Mouse (Mus musculus): Measurements from ENCODE around the gene Tedc1. TPM values are rescaled to one million over a fixed set of nuclear protein-coding genes. Genes with fewer than 3 reads are reported as not detected.

The Tedc1 gene
- polyA plus RNA-seq, 1 experiment, result 2.0 TPM

DNA sequence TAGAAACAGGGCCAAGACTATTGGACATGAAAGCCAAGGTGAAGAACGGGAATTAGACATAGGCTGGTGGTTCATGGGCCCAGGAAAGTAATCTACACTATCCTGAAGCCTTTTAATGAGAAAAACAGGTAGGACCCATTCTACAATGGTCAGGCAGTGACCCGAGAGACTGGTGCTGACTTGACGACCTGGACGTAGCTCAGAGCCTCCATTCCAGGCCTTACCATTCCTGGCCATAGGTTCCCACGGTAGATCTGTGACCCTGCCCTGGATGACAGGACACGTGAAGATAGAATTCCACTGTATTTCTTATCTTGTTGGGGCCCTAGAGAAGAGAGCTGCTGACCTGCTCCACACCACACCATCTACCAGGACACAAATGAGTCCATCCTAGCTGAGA is 17.9 kb upstream of the Tedc1 start:
- H3K4me1 ChIP-seq (ENCODE audit: control insufficient read depth, insufficient read depth, low read length), result peaks cover 8% of the 10 kb centered on the region
- no peak for TF ChIP-seq CTCF (IDR thresholded peaks at IDR 0.05; ENCODE audit: extremely low read depth, insufficient read depth, low read length)
- TF ChIP-seq POLR2A (IDR thresholded peaks at IDR 0.05; ENCODE audit: extremely low read depth, insufficient read depth, low read length), result no peak
- H3K4me3 ChIP-seq (ENCODE audit: insufficient read depth, low read length), result no peak overlapping the region
- peak overlapping the region; percentile 72; the same call in 1 of the 2 replicates for H3K27ac ChIP-seq (ENCODE audit: insufficient read depth, low read length)

DNA sequence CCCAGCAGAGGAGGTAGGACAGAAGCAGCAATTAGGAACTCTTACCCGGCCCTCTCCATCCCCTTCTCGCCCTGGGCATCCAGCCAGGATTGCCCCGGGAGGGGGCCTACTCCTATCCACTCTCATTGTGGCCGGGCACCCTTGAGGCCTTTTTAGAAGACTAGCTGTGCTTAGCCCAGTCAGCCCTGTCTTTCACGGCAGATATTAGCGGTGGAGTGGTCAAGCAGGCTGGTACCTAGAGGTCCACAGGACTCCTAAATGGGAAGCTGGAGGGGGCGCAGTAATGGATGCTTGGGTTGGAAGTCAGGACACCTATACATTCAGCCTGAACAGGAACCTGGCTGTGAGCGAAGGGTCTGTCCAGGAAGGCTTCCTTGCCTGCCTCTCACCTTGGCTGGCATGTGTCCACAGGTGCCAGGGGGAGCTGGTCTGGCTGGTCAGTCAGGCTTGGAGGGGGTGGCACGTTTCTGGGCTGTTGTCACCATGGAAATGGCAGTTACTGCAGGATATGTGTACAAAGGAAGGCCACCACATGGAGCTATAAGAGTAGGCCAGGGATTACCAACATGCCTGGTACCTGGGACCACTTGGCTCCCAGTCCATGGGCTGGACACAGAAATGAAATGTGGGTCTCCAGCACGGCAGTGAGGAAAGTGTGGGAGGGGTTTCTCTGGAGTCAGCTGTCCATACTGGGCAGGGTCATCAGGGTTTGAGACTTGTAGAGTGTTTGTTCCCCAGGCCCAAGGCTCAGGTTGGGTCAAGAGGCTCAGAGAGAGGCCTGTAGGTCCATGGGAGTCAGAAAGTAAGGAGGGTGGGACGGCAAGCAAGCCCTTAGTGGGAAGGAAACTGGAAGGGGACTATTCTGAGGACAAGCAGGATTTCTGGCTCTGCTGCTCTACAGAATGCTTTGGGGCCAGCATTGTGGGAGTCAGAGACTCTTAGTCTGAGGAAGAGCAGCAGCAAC is 17.0 kb upstream of the Tedc1 start:
- peak overlapping the region; percentile 93; the same call in 1 of the 2 replicates for H3K4me3 ChIP-seq (ENCODE audit: insufficient read depth, low read length)
- H3K4me1 ChIP-seq (ENCODE audit: control insufficient read depth, insufficient read depth, low read length), result peaks cover 8% of the 10 kb centered on the region
- TF ChIP-seq CTCF (IDR thresholded peaks at IDR 0.05; ENCODE audit: extremely low read depth, insufficient read depth, low read length), result no peak
- H3K27ac ChIP-seq (ENCODE audit: insufficient read depth, low read length), result peak overlapping the region; percentile 72

- TF ChIP-seq POLR2A (IDR thresholded peaks at IDR 0.05; ENCODE audit: extremely low read depth, insufficient read depth, low read length) (peak; percentile 58; the same call in 1 of the 2 replicates), CTCF (IDR thresholded peaks at IDR 0.05; ENCODE audit: extremely low read depth, insufficient read depth, low read length) (no peak)
- H3K27ac ChIP-seq (ENCODE audit: insufficient read depth, low read length), result peak within 1 kb of the TSS; percentile 89
- peaks cover 8% of the 10 kb centered on the region for H3K4me1 ChIP-seq (ENCODE audit: control insufficient read depth, insufficient read depth, low read length)
- H3K4me3 ChIP-seq (ENCODE audit: insufficient read depth, low read length), result peak within 1 kb of the TSS; percentile 93
Measured at GRCm38 (mm10) chr12:113139908-113140615, 16.2 kb upstream of the Tedc1 start, which contains the start of gene Crip2. Crip2 (plus strand) TSS chr12:113140236.

GRCm38 (mm10) chr12:113140616-113141411 is 15.4 kb upstream of the Tedc1 start:
- TF ChIP-seq POLR2A (IDR thresholded peaks at IDR 0.05; ENCODE audit: extremely low read depth, insufficient read depth, low read length), result no peak
- TF ChIP-seq CTCF (IDR thresholded peaks at IDR 0.05; ENCODE audit: extremely low read depth, insufficient read depth, low read length), result no peak
- peak overlapping the region; percentile 63 for H3K27ac ChIP-seq (ENCODE audit: insufficient read depth, low read length)
- H3K4me1 ChIP-seq (ENCODE audit: control insufficient read depth, insufficient read depth, low read length), result peaks cover 8% of the 10 kb centered on the region
- H3K4me3 ChIP-seq (ENCODE audit: insufficient read depth, low read length), result peak overlapping the region; percentile 93

GRCm38 (mm10) chr12:113141531-113141973 is 14.7 kb upstream of the Tedc1 start:
- peaks cover 8% of the 10 kb centered on the region for H3K4me1 ChIP-seq (ENCODE audit: control insufficient read depth, insufficient read depth, low read length)
- peak overlapping the region; percentile 93 for H3K4me3 ChIP-seq (ENCODE audit: insufficient read depth, low read length)
- peak overlapping the region; percentile 63 for H3K27ac ChIP-seq (ENCODE audit: insufficient read depth, low read length)
- no peak for TF ChIP-seq CTCF (IDR thresholded peaks at IDR 0.05; ENCODE audit: extremely low read depth, insufficient read depth, low read length)
- TF ChIP-seq POLR2A (IDR thresholded peaks at IDR 0.05; ENCODE audit: extremely low read depth, insufficient read depth, low read length), result no peak

DNA sequence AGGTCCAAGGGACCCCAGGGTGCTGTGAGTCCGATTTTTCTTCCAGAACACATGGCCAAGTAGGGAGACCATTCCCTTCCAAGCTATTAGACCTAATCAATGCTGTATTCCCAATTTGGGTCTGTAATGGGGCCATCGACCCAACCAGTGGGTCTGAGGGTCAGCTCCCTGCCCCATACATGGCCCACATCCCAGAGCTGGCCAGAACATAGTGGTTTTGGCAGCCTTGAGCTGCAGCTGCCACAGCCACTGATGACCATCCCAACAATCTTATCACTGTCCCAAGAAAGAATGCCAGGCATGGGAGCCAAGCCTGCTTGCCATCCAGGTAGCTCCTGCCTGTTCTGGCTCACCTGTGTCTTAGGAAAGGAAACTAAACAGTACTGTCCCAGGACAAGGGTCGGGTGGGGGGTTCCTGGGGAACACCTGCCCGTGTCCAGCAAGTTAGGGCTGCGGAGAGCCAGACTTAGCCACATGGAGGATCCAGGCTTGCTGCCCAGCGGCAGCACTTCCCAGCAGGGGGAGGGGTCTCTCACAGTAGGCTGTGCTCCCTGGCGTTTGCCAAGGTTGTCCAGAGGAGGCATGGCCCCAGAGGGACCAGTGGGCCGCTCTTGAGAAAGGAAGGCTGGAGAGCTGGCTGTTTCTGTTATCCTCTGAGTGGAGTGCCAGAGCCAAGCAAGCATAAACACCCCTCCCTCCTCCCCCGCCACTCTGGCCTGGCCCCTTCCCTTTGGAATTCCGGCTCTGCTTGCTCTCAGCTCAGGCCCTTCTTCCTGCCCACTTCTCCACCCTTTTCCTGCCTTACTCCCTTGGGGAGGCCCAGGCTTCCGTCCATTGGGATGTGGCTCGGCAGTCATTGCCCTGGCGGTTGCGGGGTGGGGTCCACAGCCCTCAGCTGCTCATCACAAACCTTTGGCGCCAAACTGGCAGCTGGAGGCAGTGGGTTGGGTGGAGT is 13.9 kb upstream of the Tedc1 start:
- no peak for TF ChIP-seq POLR2A (IDR thresholded peaks at IDR 0.05; ENCODE audit: extremely low read depth, insufficient read depth, low read length)
- no peak for TF ChIP-seq CTCF (IDR thresholded peaks at IDR 0.05; ENCODE audit: extremely low read depth, insufficient read depth, low read length)
- peaks cover 10% of the 10 kb centered on the region for H3K4me1 ChIP-seq (ENCODE audit: control insufficient read depth, insufficient read depth, low read length)
- H3K4me3 ChIP-seq (ENCODE audit: insufficient read depth, low read length), result peak overlapping the region; percentile 93
- H3K27ac ChIP-seq (ENCODE audit: insufficient read depth, low read length), result peak overlapping the region; percentile 85

GRCm38 (mm10) chr12:113143164-113143563 is 13.1 kb upstream of the Tedc1 start:
- H3K4me3 ChIP-seq (ENCODE audit: insufficient read depth, low read length), result peak overlapping the region; percentile 93; the same call in 1 of the 2 replicates
- peaks cover 10% of the 10 kb centered on the region for H3K4me1 ChIP-seq (ENCODE audit: control insufficient read depth, insufficient read depth, low read length)
- TF ChIP-seq POLR2A (IDR thresholded peaks at IDR 0.05; ENCODE audit: extremely low read depth, insufficient read depth, low read length), result no peak
- H3K27ac ChIP-seq (ENCODE audit: insufficient read depth, low read length), result peak overlapping the region; percentile 85

DNA sequence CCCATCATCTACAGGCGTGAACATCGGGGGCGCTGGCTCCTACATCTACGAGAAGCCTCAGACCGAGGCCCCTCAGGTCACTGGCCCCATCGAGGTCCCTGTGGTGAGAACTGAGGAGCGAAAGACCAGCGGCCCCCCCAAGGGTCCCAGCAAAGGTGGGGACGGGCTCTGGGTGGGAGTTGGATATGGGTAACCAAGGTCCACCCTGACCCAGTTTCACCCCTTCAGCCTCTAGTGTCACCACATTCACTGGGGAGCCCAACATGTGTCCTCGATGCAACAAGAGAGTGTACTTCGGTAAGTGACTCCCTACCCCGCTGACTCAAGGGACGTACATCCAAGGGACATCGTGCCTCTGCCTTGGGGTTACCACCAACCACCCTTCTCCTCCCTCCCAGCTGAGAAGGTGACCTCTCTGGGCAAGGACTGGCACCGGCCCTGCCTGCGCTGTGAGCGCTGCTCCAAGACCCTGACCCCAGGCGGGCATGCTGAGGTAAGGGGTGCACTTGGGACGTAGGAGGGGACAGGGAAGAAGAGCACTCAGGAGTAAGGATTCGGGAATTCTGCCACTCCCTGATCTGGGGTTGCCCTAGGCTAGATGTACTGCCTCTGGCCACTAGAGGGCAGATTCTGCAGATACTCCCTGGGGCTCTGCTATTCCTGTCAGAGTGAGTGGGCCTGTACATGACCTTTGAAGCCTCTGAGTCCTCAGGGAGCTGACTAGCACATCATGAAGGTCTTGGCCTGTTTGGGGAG is 12.0 kb upstream of the Tedc1 start:
- no peak overlapping the region for H3K27ac ChIP-seq (ENCODE audit: insufficient read depth, low read length)

More for the DNA sequence above, 12.0 kb upstream of the Tedc1 start:
- H3K4me1 ChIP-seq (ENCODE audit: control insufficient read depth, insufficient read depth, low read length), result peaks cover 7% of the 10 kb centered on the region
- H3K4me3 ChIP-seq (ENCODE audit: insufficient read depth, low read length), result no peak overlapping the region
- TF ChIP-seq POLR2A (IDR thresholded peaks at IDR 0.05; ENCODE audit: extremely low read depth, insufficient read depth, low read length), result no peak
- TF ChIP-seq CTCF (IDR thresholded peaks at IDR 0.05; ENCODE audit: extremely low read depth, insufficient read depth, low read length), result peak; percentile 68

Measured in cortical plate, adult 2 months (tissue).